Mouse (Mus musculus): ENCODE measurements around the gene Zfp322a. TPM values are rescaled to one million over a fixed set of nuclear protein-coding genes. Genes with fewer than 3 reads are reported as not detected.

Zfp322a gene
- 49.9 and 54.0 TPM in 2 replicates for polyA plus RNA-seq (2015; fragmentation: Nextera tagmentation; extraction: Ambion mirVana)

- ATAC-seq (ENCODE audit: low FRiP score, low TSS enrichment): peak; percentile 100
- H3K27me3 ChIP-seq (ENCODE audit: insufficient read depth, low read length): no peaks in the 10 kb centered on the region
- H3K9me3 ChIP-seq (ENCODE audit: low read length): no peaks in the 10 kb centered on the region
- peak within 1 kb of the TSS; percentile 98 for H3K27ac ChIP-seq (ENCODE audit: low read length)
- H3K4me3 ChIP-seq (ENCODE audit: low read length): peak within 1 kb of the TSS; percentile 83
- WGBS: under 1% methylated on average over 55 of the region's 55 CpGs
- peak within 1 kb of the TSS; percentile 91 for H3K4me2 ChIP-seq (replicated peaks; ENCODE audit: low read depth, low read length)
- peaks cover 13% of the 10 kb centered on the region; the same call in 1 of the 2 replicates for H3K36me3 ChIP-seq (ENCODE audit: insufficient read depth, low read length)
- H3K9ac ChIP-seq (replicated peaks; ENCODE audit: low read length): peak within 1 kb of the TSS; percentile 92
- peaks cover 28% of the 10 kb centered on the region for H3K4me1 ChIP-seq (ENCODE audit: insufficient read depth, low read length)
Observed at GRCm38 (mm10) chr13:23368583-23369420, at the start of gene Zfp322a. Gene Zfp322a, minus strand, starts transcription at chr13:23369208.

- Histone ChIP-seq H3K27ac (ENCODE audit: low read length) (no peak overlapping the region), H3K27me3 (ENCODE audit: insufficient read depth, low read length) (peaks cover 3% of the 10 kb centered on the region; the same call in 1 of the 2 replicates), H3K4me1 (ENCODE audit: insufficient read depth, low read length) (0 out of 2 replicates have a peak, but pooled peaks cover 7% of the 10 kb centered on the region), H3K9ac (replicated peaks; ENCODE audit: low read length) (peak overlapping the region; percentile 38; the same call in 1 of the 2 replicates), H3K36me3 (ENCODE audit: insufficient read depth, low read length) (no peaks in the 10 kb centered on the region), H3K9me3 (ENCODE audit: low read length) (no peaks in the 10 kb centered on the region), H3K4me3 (ENCODE audit: low read length) (peak overlapping the region; percentile 51), H3K4me2 (replicated peaks; ENCODE audit: low read depth, low read length) (peak overlapping the region; percentile 70)
- peak; percentile 32; the same call in 1 of the 2 replicates for ATAC-seq (ENCODE audit: low FRiP score, low TSS enrichment)
- 2% methylated on average over 28 of the region's 28 CpGs for WGBS
Observed at GRCm38 (mm10) chr13:23412630-23413521, 43.9 kb upstream of the Zfp322a start.

GRCm38 (mm10) chr13:23412211-23412629 lies 43.2 kb upstream of the Zfp322a start:
- Histone ChIP-seq H3K9ac (replicated peaks; ENCODE audit: low read length) (peak overlapping the region; percentile 38; the same call in 1 of the 2 replicates), H3K36me3 (ENCODE audit: insufficient read depth, low read length) (no peaks in the 10 kb centered on the region), H3K4me1 (ENCODE audit: insufficient read depth, low read length) (0 out of 2 replicates have a peak, but pooled peaks cover 7% of the 10 kb centered on the region), H3K9me3 (ENCODE audit: low read length) (no peaks in the 10 kb centered on the region), H3K27ac (ENCODE audit: low read length) (no peak overlapping the region), H3K27me3 (ENCODE audit: insufficient read depth, low read length) (peaks cover 3% of the 10 kb centered on the region; the same call in 1 of the 2 replicates), H3K4me3 (ENCODE audit: low read length) (peak overlapping the region; percentile 51), H3K4me2 (replicated peaks; ENCODE audit: low read depth, low read length) (peak overlapping the region; percentile 70)
- under 1% methylated on average over 20 of the region's 20 CpGs for WGBS
- no peak for ATAC-seq (ENCODE audit: low FRiP score, low TSS enrichment)

- Histone ChIP-seq H3K27ac (ENCODE audit: low read length) (no peak overlapping the region), H3K36me3 (ENCODE audit: insufficient read depth, low read length) (no peaks in the 10 kb centered on the region), H3K9me3 (ENCODE audit: low read length) (no peaks in the 10 kb centered on the region), H3K4me3 (ENCODE audit: low read length) (peak overlapping the region; percentile 51), H3K9ac (replicated peaks; ENCODE audit: low read length) (no peak overlapping the region), H3K4me1 (ENCODE audit: insufficient read depth, low read length) (0 out of 2 replicates have a peak, but pooled peaks cover 7% of the 10 kb centered on the region), H3K27me3 (ENCODE audit: insufficient read depth, low read length) (peaks cover 3% of the 10 kb centered on the region; the same call in 1 of the 2 replicates), H3K4me2 (replicated peaks; ENCODE audit: low read depth, low read length) (peak overlapping the region; percentile 70)
- ATAC-seq (ENCODE audit: low FRiP score, low TSS enrichment): peak; percentile 29; the same call in 1 of the 2 replicates
- WGBS: 6% methylated on average over 29 of the region's 29 CpGs
Observed at GRCm38 (mm10) chr13:23411311-23412210, 42.6 kb upstream of the Zfp322a start.

- Histone ChIP-seq H3K4me1 (ENCODE audit: insufficient read depth, low read length) (0 out of 2 replicates have a peak, but pooled peaks cover 7% of the 10 kb centered on the region), H3K9me3 (ENCODE audit: low read length) (no peaks in the 10 kb centered on the region), H3K4me2 (replicated peaks; ENCODE audit: low read depth, low read length) (no peak overlapping the region), H3K27ac (ENCODE audit: low read length) (no peak overlapping the region), H3K36me3 (ENCODE audit: insufficient read depth, low read length) (no peaks in the 10 kb centered on the region), H3K27me3 (ENCODE audit: insufficient read depth, low read length) (peaks cover 3% of the 10 kb centered on the region; the same call in 1 of the 2 replicates), H3K9ac (replicated peaks; ENCODE audit: low read length) (no peak overlapping the region), H3K4me3 (ENCODE audit: low read length) (no peak overlapping the region)
- 0 out of 2 replicates have a peak, but pooled peaks have one; percentile 17 for ATAC-seq (ENCODE audit: low FRiP score, low TSS enrichment)
- 52% methylated on average over 9 of the region's 9 CpGs for WGBS
Observed at GRCm38 (mm10) chr13:23410632-23411031, 41.6 kb upstream of the Zfp322a start.

GRCm38 (mm10) chr13:23402626-23403025 lies 33.6 kb upstream of the Zfp322a start:
- H3K4me2 ChIP-seq (replicated peaks; ENCODE audit: low read depth, low read length): peak overlapping the region; percentile 65; the same call in 1 of the 2 replicates
- no peak for ATAC-seq (ENCODE audit: low FRiP score, low TSS enrichment)
- WGBS: 23% methylated on average over 2 of the region's 2 CpGs

GRCm38 (mm10) chr13:23401683-23402527 lies 32.9 kb upstream of the Zfp322a start:
- 0 out of 2 replicates have a peak, but pooled peaks cover 3% of the 10 kb centered on the region for H3K9me3 ChIP-seq (ENCODE audit: low read length)
- peak overlapping the region; percentile 65 for H3K4me2 ChIP-seq (replicated peaks; ENCODE audit: low read depth, low read length)
- no peak overlapping the region for H3K27ac ChIP-seq (ENCODE audit: low read length)
- peaks cover 5% of the 10 kb centered on the region; the same call in 1 of the 2 replicates for H3K4me1 ChIP-seq (ENCODE audit: insufficient read depth, low read length)
- H3K36me3 ChIP-seq (ENCODE audit: insufficient read depth, low read length): no peaks in the 10 kb centered on the region
- peak overlapping the region; percentile 63 for H3K9ac ChIP-seq (replicated peaks; ENCODE audit: low read length)
- H3K27me3 ChIP-seq (ENCODE audit: insufficient read depth, low read length): peaks cover 26% of the 10 kb centered on the region
- 6% methylated on average over 19 of the region's 19 CpGs for WGBS
- ATAC-seq (ENCODE audit: low FRiP score, low TSS enrichment): peak; percentile 89
- H3K4me3 ChIP-seq (ENCODE audit: low read length): peak overlapping the region; percentile 50

More at GRCm38 (mm10) chr13:23402626-23403025, 33.6 kb upstream of the Zfp322a start:
- Histone ChIP-seq H3K36me3 (ENCODE audit: insufficient read depth, low read length) (no peaks in the 10 kb centered on the region), H3K4me3 (ENCODE audit: low read length) (no peak overlapping the region), H3K27me3 (ENCODE audit: insufficient read depth, low read length) (peaks cover 19% of the 10 kb centered on the region), H3K4me1 (ENCODE audit: insufficient read depth, low read length) (peaks cover 5% of the 10 kb centered on the region; the same call in 1 of the 2 replicates), H3K9ac (replicated peaks; ENCODE audit: low read length) (no peak overlapping the region), H3K27ac (ENCODE audit: low read length) (no peak overlapping the region), H3K9me3 (ENCODE audit: low read length) (0 out of 2 replicates have a peak, but pooled peaks cover 3% of the 10 kb centered on the region)

All from kidney, embryonic 16.5 days (tissue).